Mouse (Mus musculus): ENCODE data around the gene Armh2. TPM values are rescaled to one million over a fixed set of nuclear protein-coding genes. Genes with fewer than 3 reads are reported as not detected.

Gene Armh2
- polyA plus RNA-seq (2014; fragmentation: Illumina TruSeq; extraction: RNeasy Lipid Tissue Mini Kit (QIAGEN cat#74804); ENCODE audit: low read depth, low replicate concordance), result not detected

DNA sequence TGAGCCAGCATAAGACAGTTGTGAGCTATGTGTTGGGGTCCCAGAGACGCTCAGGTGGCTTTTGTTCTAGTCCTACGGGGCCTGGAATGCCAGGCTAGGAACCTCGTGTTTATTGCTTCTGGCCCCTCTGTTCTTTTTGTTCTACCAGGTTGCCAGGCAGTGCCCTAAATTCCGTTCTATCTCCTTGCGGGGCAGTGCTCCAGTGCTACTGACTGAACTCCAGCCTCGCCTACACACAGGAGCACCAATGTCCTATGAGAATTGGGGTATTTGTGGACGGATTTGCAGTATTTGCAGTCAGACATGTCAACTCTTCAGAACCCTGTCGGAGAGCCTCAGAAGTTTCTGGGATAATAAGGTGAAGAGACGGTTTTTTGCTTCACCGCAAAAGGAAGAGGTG lies at the start of gene Armh2:
Gene Armh2, plus strand, starts transcription at position 205 of the 400 bp plus-strand sequence.

GRCm38 (mm10) chr13:24761403-24762227 lies 20.6 kb downstream of the Armh2 start, which contains the start of gene Gmnn:
TSS of gene Gmnn (minus strand) at chr13:24761923.

Other genes starting within 250 kb of the Armh2 start
- gene Ripor2, start 159.0 kb upstream of the Armh2 start, polyA plus RNA-seq (2014; fragmentation: Illumina TruSeq; extraction: RNeasy Lipid Tissue Mini Kit (QIAGEN cat#74804); ENCODE audit: low read depth, low replicate concordance), result 1.5 TPM
- gene Gmnn, start 20.7 kb downstream of the Armh2 start, polyA plus RNA-seq (2014; fragmentation: Illumina TruSeq; extraction: RNeasy Lipid Tissue Mini Kit (QIAGEN cat#74804); ENCODE audit: low read depth, low replicate concordance), result 22.3 TPM
- gene BC005537, start 60.4 kb downstream of the Armh2 start, polyA plus RNA-seq (2014; fragmentation: Illumina TruSeq; extraction: RNeasy Lipid Tissue Mini Kit (QIAGEN cat#74804); ENCODE audit: low read depth, low replicate concordance), result 360 TPM
- 73.1 TPM for gene Acot13, start 90.3 kb downstream of the Armh2 start, polyA plus RNA-seq (2014; fragmentation: Illumina TruSeq; extraction: RNeasy Lipid Tissue Mini Kit (QIAGEN cat#74804); ENCODE audit: low read depth, low replicate concordance)
- gene Tdp2, start 90.4 kb downstream of the Armh2 start, polyA plus RNA-seq (2014; fragmentation: Illumina TruSeq; extraction: RNeasy Lipid Tissue Mini Kit (QIAGEN cat#74804); ENCODE audit: low read depth, low replicate concordance), result 105 TPM
- 0.41 TPM for gene D130043K22Rik, start 103.9 kb downstream of the Armh2 start, polyA plus RNA-seq (2014; fragmentation: Illumina TruSeq; extraction: RNeasy Lipid Tissue Mini Kit (QIAGEN cat#74804); ENCODE audit: low read depth, low replicate concordance)
- 24.9 TPM for gene Aldh5a1, start 196.4 kb downstream of the Armh2 start, polyA plus RNA-seq (2014; fragmentation: Illumina TruSeq; extraction: RNeasy Lipid Tissue Mini Kit (QIAGEN cat#74804); ENCODE audit: low read depth, low replicate concordance)
- gene Gpld1, start 201.9 kb downstream of the Armh2 start, polyA plus RNA-seq (2014; fragmentation: Illumina TruSeq; extraction: RNeasy Lipid Tissue Mini Kit (QIAGEN cat#74804); ENCODE audit: low read depth, low replicate concordance), result 1.2 TPM

Measured in adrenal gland, adult 10 weeks (tissue).